Mouse (Mus musculus) embryonic facial prominence, embryonic 12.5 days (tissue): Measurements from ENCODE around the gene Vps13d. TPM values are rescaled to one million over a fixed set of nuclear protein-coding genes. Genes with fewer than 3 reads are reported as not detected.

Source experiments
- ATAC-seq: fragments of 200-750 bp; cut with Nextera tagmentation; 2 replicates; pipeline ENCODE4 v1.8.0; 2017; ENCODE audit not compliant: insufficient number of reproducible peaks, insufficient read depth, low FRiP score, low TSS enrichment
- H3K27ac ChIP-seq: fragments of 300-500 bp; sonication (generic); 2 replicates; pipeline ENCODE4 v1.5.1; 2016; ENCODE audit warnings: mild to moderate bottlenecking
- H3K27me3 ChIP-seq: fragments of 300-500 bp; sonication (generic); 2 replicates; pipeline ENCODE4 v1.6.1; 2016; ENCODE audit warnings: mild to moderate bottlenecking, moderate library complexity
- H3K36me3 ChIP-seq: fragments of 300-500 bp; sonication (generic); 2 replicates; pipeline ENCODE4 v1.6.1; 2016; ENCODE audit warnings: mild to moderate bottlenecking
- H3K4me1 ChIP-seq: fragments of 300-500 bp; sonication (generic); 2 replicates; pipeline ENCODE4 v1.6.1; 2016
- H3K4me2 ChIP-seq: fragments of 300-500 bp; sonication (generic); replicated peaks from 2 replicates; pipeline ENCODE4 v1.6.1; 2016; ENCODE audit warnings: mild to moderate bottlenecking, moderate library complexity
- H3K4me3 ChIP-seq: fragments of 300-500 bp; sonication (generic); 2 replicates; pipeline ENCODE4 v1.5.1; 2016; ENCODE audit warnings: mild to moderate bottlenecking
- H3K9ac ChIP-seq: fragments of 300-500 bp; sonication (generic); 2 replicates; pipeline ENCODE4 v1.6.1; 2016; ENCODE audit warnings: mild to moderate bottlenecking, moderate library complexity
- H3K9me3 ChIP-seq: fragments of 300-500 bp; sonication (generic); 2 replicates; pipeline ENCODE4 v1.6.1; 2016; ENCODE audit warnings: mild to moderate bottlenecking, moderate library complexity
- WGBS: fragments of 180-500 bp; shearing (Covaris S2); methylation state at CpG from one replicate; pipeline ENCODE4 v1.1.7; 2016; 5-methylcytosine and 5-hydroxymethylcytosine counted together
- polyA plus RNA-seq: library from polyadenylated mRNA; unstranded; fragments of >200 nt; fragmentation: Nextera tagmentation; extraction: Ambion mirVana; gene quantifications from 2 replicates; pipeline ENCODE4 v1.2.1, GENCODE M21; 2016

Gene Vps13d
- polyA plus RNA-seq, 1 experiment from 2014 or later: 6.9 TPM

- H3K36me3 ChIP-seq: no peaks in the 10 kb centered on the region
- no peak overlapping the region for H3K9ac ChIP-seq
- no peak overlapping the region for H3K27ac ChIP-seq
- H3K4me3 ChIP-seq: no peak overlapping the region
- 80% methylated on average over 8 of the region's 8 CpGs for WGBS
- no peaks in the 10 kb centered on the region for H3K9me3 ChIP-seq
- no peak overlapping the region for H3K4me2 ChIP-seq
- H3K27me3 ChIP-seq: no peaks in the 10 kb centered on the region
- H3K4me1 ChIP-seq: no peaks in the 10 kb centered on the region
- no peak for ATAC-seq
Measured at GRCm38 (mm10) chr4:145222064-145222463, 27.3 kb upstream of the Vps13d start.

DNA sequence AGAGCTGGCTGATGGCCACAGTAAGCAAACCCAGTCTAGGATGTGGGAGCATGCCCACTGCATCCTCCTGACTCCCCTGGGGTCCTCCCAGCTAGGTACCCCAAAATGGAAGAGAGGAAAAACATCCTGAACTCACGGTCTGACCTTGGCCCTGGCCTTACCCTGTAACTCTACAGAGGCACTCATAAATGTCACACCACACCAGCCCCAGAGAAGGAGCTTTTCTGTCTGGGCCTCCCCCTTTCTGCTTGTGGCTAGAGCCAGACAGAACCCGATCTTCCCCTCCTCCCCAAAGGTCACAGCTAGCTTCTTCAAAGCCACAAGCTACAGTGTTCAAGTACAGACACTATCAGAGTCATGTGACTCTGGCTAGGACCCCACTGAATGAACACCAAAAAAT is 26.6 kb upstream of the Vps13d start:
- no peak overlapping the region for H3K4me3 ChIP-seq
- no peak overlapping the region for H3K9ac ChIP-seq
- WGBS: 66% methylated on average over 2 of the region's 2 CpGs
- no peak for ATAC-seq
- no peaks in the 10 kb centered on the region for H3K36me3 ChIP-seq
- no peak overlapping the region for H3K4me2 ChIP-seq
- H3K9me3 ChIP-seq: no peaks in the 10 kb centered on the region
- H3K27ac ChIP-seq: no peak overlapping the region
- no peaks in the 10 kb centered on the region for H3K4me1 ChIP-seq
- H3K27me3 ChIP-seq: no peaks in the 10 kb centered on the region

- 82% methylated on average over 1 of the region's 1 CpGs for WGBS
- no peak overlapping the region for H3K4me3 ChIP-seq
- no peak for ATAC-seq
- no peak overlapping the region for H3K9ac ChIP-seq
- H3K9me3 ChIP-seq: no peaks in the 10 kb centered on the region
- H3K27ac ChIP-seq: no peak overlapping the region
- no peaks in the 10 kb centered on the region for H3K27me3 ChIP-seq
- no peak overlapping the region for H3K4me2 ChIP-seq
- no peaks in the 10 kb centered on the region for H3K36me3 ChIP-seq
- no peaks in the 10 kb centered on the region for H3K4me1 ChIP-seq
Measured at GRCm38 (mm10) chr4:145220001-145220400, 25.2 kb upstream of the Vps13d start.

- no peak for ATAC-seq
- Histone ChIP-seq H3K4me3 (no peak overlapping the region), H3K4me1 (peaks cover 4% of the 10 kb centered on the region; the same call in 1 of the 2 replicates), H3K36me3 (no peaks in the 10 kb centered on the region), H3K27me3 (no peaks in the 10 kb centered on the region), H3K9ac (no peak overlapping the region), H3K27ac (no peak overlapping the region), H3K4me2 (no peak overlapping the region), H3K9me3 (no peaks in the 10 kb centered on the region)
- 62% methylated on average over 15 of the region's 15 CpGs for WGBS
Measured at GRCm38 (mm10) chr4:145219240-145219985, 24.6 kb upstream of the Vps13d start.

- H3K9ac ChIP-seq: no peak overlapping the region
- H3K27ac ChIP-seq: no peak overlapping the region
- H3K4me2 ChIP-seq: no peak overlapping the region
- 66% methylated on average over 5 of the region's 5 CpGs for WGBS
- H3K4me1 ChIP-seq: peaks cover 4% of the 10 kb centered on the region; the same call in 1 of the 2 replicates
- no peak for ATAC-seq
- no peaks in the 10 kb centered on the region for H3K27me3 ChIP-seq
- H3K9me3 ChIP-seq: no peaks in the 10 kb centered on the region
- H3K36me3 ChIP-seq: no peaks in the 10 kb centered on the region
- H3K4me3 ChIP-seq: no peak overlapping the region
Measured at GRCm38 (mm10) chr4:145217837-145218236, 23.0 kb upstream of the Vps13d start.

GRCm38 (mm10) chr4:145217046-145217445 is 22.2 kb upstream of the Vps13d start:
- no peak overlapping the region for H3K9ac ChIP-seq
- no peak overlapping the region for H3K4me3 ChIP-seq
- H3K9me3 ChIP-seq: no peaks in the 10 kb centered on the region
- no peaks in the 10 kb centered on the region for H3K36me3 ChIP-seq
- H3K27ac ChIP-seq: no peak overlapping the region
- H3K4me2 ChIP-seq: no peak overlapping the region
- no peaks in the 10 kb centered on the region for H3K27me3 ChIP-seq
- WGBS: 75% methylated on average over 6 of the region's 6 CpGs
- no peak for ATAC-seq
- H3K4me1 ChIP-seq: peaks cover 4% of the 10 kb centered on the region; the same call in 1 of the 2 replicates

DNA sequence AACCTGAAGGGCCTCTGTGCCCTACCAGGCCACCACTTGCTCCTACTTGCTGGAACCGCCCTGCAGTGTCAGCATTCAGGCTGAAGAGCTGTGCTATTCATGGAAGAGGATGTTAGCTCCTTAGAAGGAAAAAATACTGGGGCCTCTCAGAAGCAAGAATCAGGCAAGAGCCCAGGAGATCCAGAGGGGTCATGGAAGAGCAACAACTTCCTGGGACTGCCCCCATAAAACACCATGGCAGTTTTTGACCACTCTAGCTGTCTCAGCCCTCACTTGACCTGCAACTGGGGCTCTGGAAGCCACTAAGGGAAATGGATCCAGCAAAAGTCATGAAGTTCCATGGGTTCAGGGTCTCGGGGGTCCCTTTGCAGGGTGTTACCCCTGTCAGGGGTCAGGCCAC is 20.6 kb upstream of the Vps13d start:
- no peak for ATAC-seq
- Histone ChIP-seq H3K4me1 (peaks cover 4% of the 10 kb centered on the region; the same call in 1 of the 2 replicates), H3K27me3 (no peaks in the 10 kb centered on the region)

DNA sequence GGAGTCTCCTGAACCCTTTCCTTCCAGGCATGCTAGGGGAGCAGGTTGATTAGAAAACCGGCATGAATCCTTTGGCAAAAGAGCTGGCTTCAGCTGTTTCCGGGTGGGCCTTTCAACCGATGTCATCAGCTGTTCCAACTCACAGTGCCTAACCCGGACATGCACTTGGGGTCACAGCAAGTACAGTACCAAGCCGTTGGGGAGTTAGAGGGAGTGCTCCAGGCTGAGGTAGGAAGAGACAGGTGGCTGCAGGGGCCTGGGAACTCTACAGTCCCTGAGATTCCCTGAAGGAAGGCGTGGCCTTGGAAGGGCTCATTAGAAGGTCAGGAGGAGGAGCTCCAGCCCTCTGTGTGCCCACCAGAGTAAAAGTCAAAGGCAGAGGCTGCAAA is 20.0 kb upstream of the Vps13d start:
- Histone ChIP-seq H3K27ac (no peak overlapping the region), H3K4me2 (no peak overlapping the region), H3K4me3 (no peak overlapping the region), H3K27me3 (no peaks in the 10 kb centered on the region), H3K9ac (no peak overlapping the region), H3K9me3 (no peaks in the 10 kb centered on the region), H3K36me3 (no peaks in the 10 kb centered on the region), H3K4me1 (peaks cover 5% of the 10 kb centered on the region; the same call in 1 of the 2 replicates)
- ATAC-seq: no peak; the same call in 1 of the 2 replicates
- 51% methylated on average over 6 of the region's 6 CpGs for WGBS

More for the DNA sequence above, 20.6 kb upstream of the Vps13d start:
- Histone ChIP-seq H3K9me3 (no peaks in the 10 kb centered on the region), H3K27ac (no peak overlapping the region), H3K4me2 (no peak overlapping the region), H3K9ac (no peak overlapping the region), H3K4me3 (no peak overlapping the region), H3K36me3 (no peaks in the 10 kb centered on the region)
- WGBS: 84% methylated on average over 2 of the region's 2 CpGs

- 34% methylated on average over 8 of the region's 8 CpGs for WGBS
- Histone ChIP-seq H3K27ac (no peak overlapping the region), H3K4me2 (no peak overlapping the region), H3K4me1 (peaks cover 11% of the 10 kb centered on the region; the same call in 1 of the 2 replicates), H3K9ac (no peak overlapping the region), H3K4me3 (no peak overlapping the region), H3K36me3 (no peaks in the 10 kb centered on the region), H3K9me3 (no peaks in the 10 kb centered on the region), H3K27me3 (no peaks in the 10 kb centered on the region)
- peak; percentile 61 for ATAC-seq
Measured at GRCm38 (mm10) chr4:145213999-145214785, 19.4 kb upstream of the Vps13d start.

- Histone ChIP-seq H3K27me3 (no peaks in the 10 kb centered on the region), H3K4me1 (peaks cover 12% of the 10 kb centered on the region; the same call in 1 of the 2 replicates), H3K9ac (no peak overlapping the region), H3K4me3 (no peak overlapping the region), H3K36me3 (no peaks in the 10 kb centered on the region), H3K27ac (no peak overlapping the region), H3K4me2 (no peak overlapping the region), H3K9me3 (no peaks in the 10 kb centered on the region)
- WGBS: 80% methylated on average over 2 of the region's 2 CpGs
- ATAC-seq: no peak
Measured at GRCm38 (mm10) chr4:145211076-145211475, 16.3 kb upstream of the Vps13d start.

DNA sequence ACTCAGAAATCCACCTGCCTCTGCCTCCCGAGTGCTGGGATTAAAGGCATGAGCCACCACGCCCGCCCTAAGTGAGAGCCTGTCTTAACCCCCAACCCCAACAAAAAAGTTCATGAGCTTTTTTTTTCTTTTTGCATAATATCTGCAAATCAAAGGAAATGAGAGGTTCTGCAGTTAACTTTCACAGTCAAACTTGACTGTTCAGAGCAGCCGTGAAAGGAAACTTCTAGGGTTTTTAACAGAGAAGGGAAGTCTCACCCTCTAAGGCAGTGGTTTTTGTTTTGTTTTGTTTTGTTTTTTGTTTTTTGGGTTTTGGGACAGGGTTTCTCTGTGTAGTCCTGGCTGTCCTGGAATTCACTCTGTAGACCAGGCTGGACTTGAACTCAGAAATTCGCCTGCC is 15.8 kb upstream of the Vps13d start:
- no peaks in the 10 kb centered on the region for H3K36me3 ChIP-seq
- H3K27me3 ChIP-seq: no peaks in the 10 kb centered on the region
- H3K9me3 ChIP-seq: no peaks in the 10 kb centered on the region
- H3K27ac ChIP-seq: no peak overlapping the region
- H3K4me3 ChIP-seq: no peak overlapping the region
- no peak for ATAC-seq
- WGBS: 88% methylated on average over 5 of the region's 5 CpGs
- H3K9ac ChIP-seq: no peak overlapping the region
- no peak overlapping the region for H3K4me2 ChIP-seq
- peaks cover 12% of the 10 kb centered on the region; the same call in 1 of the 2 replicates for H3K4me1 ChIP-seq

GRCm38 (mm10) chr4:145209690-145210088 is 14.9 kb upstream of the Vps13d start:
- H3K4me2 ChIP-seq: no peak overlapping the region
- ATAC-seq: no peak
- no peaks in the 10 kb centered on the region for H3K36me3 ChIP-seq
- H3K4me3 ChIP-seq: no peak overlapping the region
- H3K9ac ChIP-seq: no peak overlapping the region
- WGBS: 21% methylated on average over 5 of the region's 5 CpGs
- H3K27me3 ChIP-seq: no peaks in the 10 kb centered on the region
- H3K27ac ChIP-seq: no peak overlapping the region
- H3K9me3 ChIP-seq: no peaks in the 10 kb centered on the region
- peaks cover 10% of the 10 kb centered on the region; the same call in 1 of the 2 replicates for H3K4me1 ChIP-seq
